Mouse (Mus musculus) retina, adult 2 months (tissue): ENCODE results near the gene Tmem151b.
A peak's percentile ranks its signal among the peaks of the same experiment; 100 is the strongest.

Experiments used
- DNase-seq: peaks from one replicate; pipeline ENCODE4 v3.0.0-alpha.2; 2012; ENCODE audit warnings: low read depth, low spot score

Tmem151b gene

DNA sequence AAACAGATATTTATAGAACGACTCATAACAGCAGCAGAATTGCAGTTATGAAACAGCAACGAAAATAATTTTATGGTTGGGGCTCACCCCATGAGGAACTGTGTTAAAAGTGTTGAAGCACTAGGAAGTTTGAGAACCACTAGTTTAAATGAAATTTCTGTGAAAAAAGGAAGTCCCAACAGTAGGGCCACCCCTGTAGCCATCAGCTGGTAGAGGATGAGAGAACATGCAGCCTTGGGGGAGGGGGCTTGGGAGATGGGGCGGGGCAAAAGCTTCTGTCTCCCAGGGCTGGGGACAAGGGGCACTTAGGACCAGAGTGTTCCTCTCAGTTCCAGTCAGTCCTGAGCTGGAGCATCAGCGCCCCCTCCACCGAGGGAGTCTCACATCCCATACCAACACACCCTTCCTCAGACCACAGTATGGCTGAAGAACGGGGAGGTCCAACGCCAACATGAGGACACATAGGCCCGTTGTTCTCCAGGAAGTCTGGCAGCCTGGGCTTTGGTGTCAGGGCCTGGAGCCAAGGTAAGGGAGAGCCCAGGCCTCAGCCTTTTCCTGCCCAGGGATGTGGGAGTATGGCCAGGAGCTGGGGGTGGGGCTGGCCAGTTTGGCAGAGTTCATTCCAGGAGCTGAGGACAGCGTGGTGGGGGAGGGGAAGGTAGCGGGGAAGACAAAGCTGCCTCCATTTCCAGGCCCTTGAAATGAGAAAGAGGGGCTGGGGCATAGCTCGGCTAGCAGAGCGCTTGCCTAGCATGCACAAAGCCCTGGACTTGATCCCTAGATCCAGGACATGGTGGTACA, 34.8 kb upstream of the Tmem151b start:
- DNase-seq: no peak

- DNase-seq: no peak
Observed at GRCm38 (mm10) chr17:45582715-45583355, 33.4 kb upstream of the Tmem151b start.

- no peak for DNase-seq
Observed at GRCm38 (mm10) chr17:45582188-45582587, 32.7 kb upstream of the Tmem151b start.

- no peak for DNase-seq
Observed at GRCm38 (mm10) chr17:45581567-45581983, 32.1 kb upstream of the Tmem151b start.

GRCm38 (mm10) chr17:45580958-45581477, 31.5 kb upstream of the Tmem151b start:
- DNase-seq: no peak

DNA sequence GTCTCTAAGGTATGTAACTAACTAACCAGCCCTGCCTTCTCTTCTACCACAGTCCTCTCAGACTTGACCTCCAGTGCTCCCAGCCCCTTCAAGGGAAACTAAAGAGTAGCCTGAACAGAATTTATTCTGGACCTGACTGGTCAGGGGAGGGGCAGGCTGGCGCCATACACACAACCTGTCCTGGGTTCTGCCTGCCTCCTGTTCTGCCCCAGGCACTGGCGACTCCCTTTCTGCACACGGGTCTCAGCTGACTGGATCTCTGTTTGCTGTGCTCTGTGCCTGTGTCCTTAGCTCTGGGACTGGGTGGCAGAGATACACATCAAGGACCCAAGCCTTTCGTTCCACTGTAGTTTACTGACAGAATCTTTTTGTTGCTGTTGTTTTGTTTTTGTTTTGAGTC, 30.1 kb upstream of the Tmem151b start:
- DNase-seq: no peak

DNA sequence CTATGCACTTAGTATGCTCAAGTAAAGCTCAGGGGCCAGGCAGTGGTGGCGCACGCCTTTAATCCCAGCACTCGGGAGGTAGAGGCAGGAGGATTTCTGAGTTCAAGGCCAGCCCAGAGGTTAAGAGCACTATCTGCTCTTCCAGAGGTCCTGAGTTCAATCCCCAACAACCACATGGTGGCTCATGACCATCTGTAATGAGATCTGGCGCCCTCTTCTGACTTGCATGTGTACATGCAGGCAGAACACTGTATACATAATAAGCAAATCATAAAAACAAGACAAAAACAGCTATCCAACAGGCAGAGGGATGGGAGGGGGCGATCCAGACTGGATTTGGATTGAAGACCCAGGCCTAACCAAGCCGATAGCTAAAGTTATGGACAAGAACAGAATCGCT, 29.4 kb upstream of the Tmem151b start:
- no peak for DNase-seq

- no peak for DNase-seq
Observed at GRCm38 (mm10) chr17:45578242-45578641, 28.8 kb upstream of the Tmem151b start.

DNA sequence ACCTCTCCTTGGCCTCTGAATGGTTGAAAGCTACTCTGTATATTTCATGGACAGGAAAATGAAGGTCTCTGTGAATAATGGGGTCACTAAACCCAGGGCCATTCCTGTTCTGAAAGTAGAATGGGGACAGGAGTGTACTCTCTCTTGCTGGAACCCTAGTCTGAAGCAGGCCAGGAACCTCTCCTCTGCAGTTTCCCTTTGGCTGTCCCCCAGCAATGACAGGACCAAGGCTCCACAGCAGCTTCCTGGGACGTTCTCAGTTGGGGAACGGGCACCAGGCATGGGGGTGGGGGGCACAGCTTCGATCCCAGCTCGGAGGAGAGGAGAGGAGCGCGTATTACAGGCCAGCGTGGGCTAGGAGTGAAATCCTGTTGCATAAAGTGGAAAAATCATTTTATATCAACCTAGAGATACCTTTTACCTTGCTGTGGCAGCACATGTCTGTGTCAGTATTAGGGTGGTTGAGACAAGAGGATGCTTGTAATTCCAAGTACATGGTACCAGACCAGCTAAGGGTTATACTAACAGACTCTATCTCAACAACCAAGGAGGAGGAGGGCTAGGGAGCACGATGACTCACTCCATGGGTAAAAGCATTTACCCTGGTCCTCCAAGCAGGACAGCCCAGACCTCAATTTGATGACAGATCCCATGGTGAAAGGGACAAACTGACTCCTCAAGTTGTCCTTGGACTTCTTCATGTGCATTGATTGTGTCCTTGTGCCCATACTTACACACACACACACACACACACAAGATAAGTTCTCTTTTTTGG, 25.8 kb upstream of the Tmem151b start:
- no peak for DNase-seq

DNA sequence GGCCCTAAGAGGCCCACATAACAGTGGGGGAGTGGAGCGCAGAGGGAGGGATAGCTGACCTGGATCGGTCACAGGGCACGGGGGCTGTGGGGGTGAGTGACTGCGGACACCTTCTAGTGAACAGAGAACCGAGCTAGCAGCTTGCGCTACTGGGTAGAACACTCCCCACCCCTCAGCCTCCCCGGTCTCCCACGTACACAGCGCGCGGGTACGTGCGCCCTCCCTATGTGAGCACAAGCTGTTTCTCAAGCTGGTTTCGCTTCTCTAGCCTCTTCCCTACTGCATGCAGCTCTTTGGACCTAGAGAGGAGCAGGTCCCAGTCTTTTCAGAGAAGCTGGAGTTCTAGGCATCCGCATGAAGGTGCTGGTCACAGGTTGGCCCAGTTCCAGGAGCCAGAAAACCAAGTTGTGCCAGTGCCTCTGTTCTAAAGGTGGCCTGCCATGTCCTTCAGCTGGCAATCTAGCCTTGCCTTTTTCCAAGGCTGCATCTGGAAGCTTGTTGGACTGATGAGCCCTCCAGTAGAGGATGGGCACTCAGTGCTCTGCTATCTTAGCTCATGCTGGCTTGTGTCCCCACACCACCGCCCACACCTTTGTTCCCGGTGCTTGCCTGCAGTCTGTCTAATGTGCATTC, 24.8 kb upstream of the Tmem151b start:
- no peak for DNase-seq

DNA sequence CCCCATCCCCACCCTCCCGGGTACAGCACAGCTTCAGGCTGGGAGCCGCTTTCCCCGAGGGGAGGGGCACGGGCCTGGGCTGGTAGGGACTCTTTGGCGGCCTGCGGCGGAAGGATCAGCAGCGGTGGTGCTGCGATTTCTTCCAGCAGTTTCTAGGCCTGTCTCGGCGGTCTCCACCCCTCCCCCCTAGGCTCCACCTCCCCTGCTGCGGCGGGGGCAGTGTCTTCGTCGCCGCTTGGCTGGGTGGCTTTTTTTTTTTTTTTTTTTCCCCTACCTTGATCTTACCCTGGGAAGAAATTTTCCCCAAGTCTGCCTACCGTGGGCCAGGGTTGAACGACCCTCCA, 24.3 kb upstream of the Tmem151b start:
- peak; percentile 76 for DNase-seq

- peak; percentile 90 for DNase-seq
Observed at GRCm38 (mm10) chr17:45573087-45573779, 23.8 kb upstream of the Tmem151b start, which contains the start of gene Hsp90ab1. Gene Hsp90ab1, minus strand, starts transcription at chr17:45573271.

GRCm38 (mm10) chr17:45572103-45573086, 22.9 kb upstream of the Tmem151b start:
- no peak for DNase-seq

- no peak for DNase-seq
Observed at GRCm38 (mm10) chr17:45569999-45570398, 20.5 kb upstream of the Tmem151b start.

DNA sequence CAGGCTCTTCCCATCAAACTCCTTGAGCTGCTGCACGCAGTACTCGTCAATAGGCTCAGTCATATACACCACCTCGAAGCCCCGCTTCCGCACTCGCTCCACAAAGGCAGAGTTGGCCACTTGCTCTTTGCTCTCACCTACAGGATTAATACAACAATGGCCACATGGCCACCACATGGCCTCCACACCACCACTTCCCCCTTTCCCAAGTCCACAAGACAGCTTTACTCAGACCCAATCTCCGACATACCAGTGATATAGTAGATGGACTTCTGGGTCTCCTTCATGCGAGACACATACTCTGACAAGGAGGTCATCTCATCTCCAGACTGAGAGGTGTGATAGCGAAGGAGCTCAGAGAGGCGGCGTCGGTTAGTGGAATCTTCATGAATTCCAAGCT, 19.5 kb upstream of the Tmem151b start:
- no peak for DNase-seq

DNA sequence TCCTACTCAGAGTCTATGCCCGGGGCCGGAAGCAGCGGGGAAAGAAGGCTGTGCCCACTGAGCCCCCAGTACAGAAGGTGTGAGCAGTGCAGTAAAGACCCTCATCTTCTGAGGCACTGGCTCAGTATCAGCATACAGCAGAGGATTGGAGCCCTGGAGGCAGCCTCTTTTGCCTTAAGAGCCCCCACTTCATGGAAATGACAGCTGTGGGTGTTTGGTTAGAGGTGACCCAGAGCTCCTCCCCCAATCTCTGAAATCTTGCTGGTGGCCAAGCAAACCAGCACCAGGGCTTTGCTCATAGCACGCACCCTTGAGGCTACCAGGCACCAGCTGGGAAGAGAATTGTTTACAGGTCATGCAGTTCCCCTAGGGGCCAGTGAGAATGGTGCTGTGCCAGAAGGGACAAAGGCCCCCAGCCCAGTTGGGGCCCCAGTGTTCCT, 17.7 kb upstream of the Tmem151b start:
- DNase-seq: no peak

DNA sequence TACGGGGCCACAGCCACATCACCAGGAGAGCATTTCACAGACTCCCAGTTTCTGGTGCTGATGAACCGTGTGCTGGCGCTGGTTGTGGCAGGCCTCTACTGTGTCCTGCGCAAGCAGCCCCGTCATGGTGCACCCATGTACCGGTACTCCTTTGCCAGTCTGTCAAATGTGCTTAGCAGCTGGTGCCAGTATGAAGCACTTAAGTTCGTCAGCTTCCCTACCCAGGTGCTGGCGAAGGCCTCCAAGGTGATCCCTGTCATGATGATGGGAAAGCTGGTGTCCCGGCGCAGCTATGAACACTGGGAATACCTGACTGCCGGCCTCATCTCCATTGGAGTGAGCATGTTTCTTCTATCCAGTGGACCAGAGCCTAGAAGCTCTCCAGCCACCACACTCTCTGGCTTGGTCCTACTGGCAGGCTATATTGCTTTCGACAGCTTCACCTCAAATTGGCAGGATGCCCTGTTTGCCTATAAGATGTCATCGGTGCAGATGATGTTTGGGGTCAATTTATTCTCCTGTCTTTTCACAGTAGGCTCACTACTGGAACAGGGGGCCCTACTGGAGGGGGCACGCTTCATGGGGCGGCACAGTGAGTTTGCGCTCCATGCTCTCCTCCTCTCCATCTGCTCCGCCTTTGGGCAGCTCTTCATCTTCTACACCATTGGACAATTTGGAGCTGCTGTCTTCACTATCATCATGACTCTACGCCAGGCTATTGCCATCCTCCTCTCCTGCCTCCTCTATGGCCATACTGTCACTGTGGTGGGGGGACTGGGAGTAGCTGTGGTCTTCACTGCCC, 17.1 kb upstream of the Tmem151b start:
- no peak for DNase-seq

GRCm38 (mm10) chr17:45566031-45566359, 16.5 kb upstream of the Tmem151b start:
- DNase-seq: no peak

DNA sequence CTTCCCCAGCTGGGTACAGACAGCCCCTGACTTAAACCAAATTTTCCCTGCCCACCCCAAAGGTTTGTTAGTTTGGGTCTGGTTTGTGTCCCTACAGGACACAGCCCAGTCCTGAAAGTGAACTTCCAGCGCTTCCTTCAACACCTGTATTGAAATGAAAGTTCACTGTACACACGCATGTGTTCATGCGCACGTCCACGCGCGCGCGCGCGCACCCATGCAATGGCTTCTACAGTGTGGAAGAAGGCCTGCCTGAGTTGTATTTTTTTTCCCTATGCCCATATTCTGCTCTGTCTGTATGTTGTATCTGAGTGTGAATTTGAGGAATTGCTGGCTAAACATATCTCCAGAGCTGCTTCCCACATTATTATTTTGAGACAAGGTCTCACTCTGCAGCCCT, 15.6 kb upstream of the Tmem151b start:
- DNase-seq: no peak
